Mouse (Mus musculus) intestine, postnatal 0 days (tissue): ENCODE data around the gene Nmb. TPM values are rescaled to one million over a fixed set of nuclear protein-coding genes. Genes with fewer than 3 reads are reported as not detected.
A peak's percentile ranks its signal among the peaks of the same experiment; 100 is the strongest.
"Not testable (repeated sequence)": the region's sequence is repeated elsewhere in the genome, so short reads cannot be mapped to it uniquely, and the experiment has no call there.

Experiments
- ATAC-seq: fragments of 200-750 bp; cut with Nextera tagmentation; 2 replicates; pipeline ENCODE4 v1.8.0; 2017; ENCODE audit warnings: mild to moderate bottlenecking, moderate TSS enrichment, moderate library complexity
- H3K27ac ChIP-seq: fragments of 300-500 bp; sonication (generic); 2 replicates; pipeline ENCODE4 v1.5.1; 2014; ENCODE audit warnings: mild to moderate bottlenecking, low read depth, low read length, moderate library complexity
- H3K27me3 ChIP-seq: fragments of 300-500 bp; sonication (generic); replicated peaks from 2 replicates; pipeline ENCODE4 v1.6.1; 2014; ENCODE audit warnings: low read length, mixed read lengths; ENCODE audit not compliant: control insufficient read depth, insufficient read depth
- H3K36me3 ChIP-seq: fragments of 300-500 bp; sonication (generic); 2 replicates; pipeline ENCODE4 v1.6.1; 2014; ENCODE audit warnings: mild to moderate bottlenecking, moderate library complexity; ENCODE audit not compliant: control insufficient read depth, insufficient read depth
- H3K4me1 ChIP-seq: fragments of 300-500 bp; sonication (generic); replicated peaks from 2 replicates; pipeline ENCODE4 v1.6.1; 2014; ENCODE audit warnings: antibody characterized with exemption, low read length, mixed read lengths; ENCODE audit not compliant: control insufficient read depth, insufficient read depth
- H3K4me2 ChIP-seq: fragments of 300-500 bp; sonication (generic); replicated peaks from 2 replicates; pipeline ENCODE4 v1.6.1; 2014; ENCODE audit warnings: low read depth, mild to moderate bottlenecking, moderate library complexity
- H3K4me3 ChIP-seq: fragments of 300-500 bp; sonication (generic); 2 replicates; pipeline ENCODE4 v1.5.1; 2014; ENCODE audit warnings: low read depth, low read length
- H3K9ac ChIP-seq: fragments of 300-500 bp; sonication (generic); 2 replicates; pipeline ENCODE4 v1.6.1; 2014; ENCODE audit warnings: mild to moderate bottlenecking, low read depth, low read length
- H3K9me3 ChIP-seq: fragments of 300-500 bp; sonication (generic); 2 replicates; pipeline ENCODE4 v1.6.1; 2016; ENCODE audit warnings: mixed run types; ENCODE audit not compliant: control insufficient read depth
- CTCF ChIP-seq: sonication (generic); IDR thresholded peaks from 2 replicates; pipeline ENCODE4 v1.5.1; 2016; ENCODE audit warnings: low read depth, mild to moderate bottlenecking, control low read depth, antibody characterized with exemption, moderate library complexity
- WGBS: fragments of 180-500 bp; shearing (Covaris S2); extraction: QIAGEN DNeasy Blood & Tissue Kit; methylation state at CpG from one replicate; pipeline ENCODE4 v1.1.7; 2014; 5-methylcytosine and 5-hydroxymethylcytosine counted together
- polyA plus RNA-seq: library from polyadenylated mRNA; unstranded; fragments of >200 nt; fragmentation: Nextera tagmentation; extraction: Ambion mirVana; gene quantifications from 2 replicates; pipeline ENCODE4 v1.2.1, GENCODE M21; 2015

The Nmb gene
- polyA plus RNA-seq: 2.1 and 2.8 TPM in 2 replicates

- Histone ChIP-seq H3K9me3 (no peaks in the 10 kb centered on the region), H3K27me3 (no peaks in the 10 kb centered on the region), H3K4me2 (peak within 1 kb of the TSS; percentile 90), H3K4me3 (peak within 1 kb of the TSS; percentile 46), H3K4me1 (0 out of 2 replicates have a peak, but pooled peaks cover 2% of the 10 kb centered on the region), H3K27ac (0 out of 2 replicates have a peak within 1 kb of the TSS, but pooled peaks have one; percentile 15), H3K9ac (peak within 1 kb of the TSS; percentile 48), H3K36me3 (0 out of 2 replicates have a peak, but pooled peaks cover 17% of the 10 kb centered on the region)
- 0 out of 2 replicates have a peak, but pooled peaks have one; percentile 38 for ATAC-seq
- WGBS: 3% methylated on average over 19 of the region's 19 CpGs
- TF ChIP-seq CTCF: no peak
These were observed at the start of gene Nmb for GRCm38 (mm10) chr7:80904921-80905515. Gene Nmb, minus strand, starts transcription at chr7:80905076.

DNA sequence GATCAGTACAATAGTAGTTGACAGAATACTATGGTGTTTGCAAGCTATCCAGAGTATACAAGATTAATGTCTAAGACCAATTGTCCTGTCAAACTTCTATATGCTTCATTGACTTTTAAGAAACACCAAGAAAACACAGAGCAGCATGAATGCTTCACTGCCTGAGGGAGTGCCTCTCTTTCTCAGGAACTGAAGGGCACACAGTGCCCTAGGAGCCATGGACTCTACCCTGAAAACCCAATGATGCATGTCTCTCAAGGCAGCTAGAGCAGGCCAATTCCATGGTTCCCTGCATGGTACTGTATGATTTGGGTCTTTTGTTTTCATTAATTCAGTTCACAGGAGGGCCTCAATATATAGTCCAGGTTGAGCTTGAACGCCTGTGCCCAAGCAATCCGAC lies 49.4 kb upstream of the Nmb start:
- Histone ChIP-seq H3K9me3 (no peaks in the 10 kb centered on the region), H3K27ac (no peak overlapping the region)
- no peak for TF ChIP-seq CTCF

DNA sequence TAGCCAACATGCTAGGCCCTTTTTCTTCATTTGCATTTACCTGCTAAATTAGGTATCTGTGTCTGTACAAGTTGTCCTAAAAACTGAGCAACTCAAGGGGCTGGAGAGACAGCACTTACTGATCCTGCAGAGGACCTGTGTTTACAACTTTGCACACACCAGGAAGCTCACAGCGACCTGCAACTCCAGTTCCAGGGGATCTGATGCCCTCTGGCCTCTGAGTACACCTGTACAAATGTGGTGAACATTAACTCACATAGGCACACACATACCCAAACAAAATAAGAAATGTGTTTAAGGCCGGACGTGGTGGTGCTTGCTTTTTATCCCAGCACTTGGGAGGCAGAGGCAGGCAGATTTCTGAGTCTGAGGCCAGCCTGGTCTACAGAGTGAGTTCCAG lies 47.3 kb upstream of the Nmb start:
- Histone ChIP-seq H3K27ac (no peak overlapping the region), H3K4me3 (no peak overlapping the region), H3K9me3 (no peaks in the 10 kb centered on the region), H3K27me3 (no peaks in the 10 kb centered on the region), H3K36me3 (no peaks in the 10 kb centered on the region), H3K9ac (no peak overlapping the region), H3K4me2 (no peak overlapping the region), H3K4me1 (no peaks in the 10 kb centered on the region)
- WGBS: 30% methylated on average over 3 of the region's 3 CpGs
- no peak for ATAC-seq
- TF ChIP-seq CTCF: no peak

More for the DNA sequence above, 49.4 kb upstream of the Nmb start:
- Histone ChIP-seq H3K27me3 (no peaks in the 10 kb centered on the region), H3K36me3 (no peaks in the 10 kb centered on the region), H3K4me2 (no peak overlapping the region), H3K9ac (no peak overlapping the region), H3K4me1 (no peaks in the 10 kb centered on the region), H3K4me3 (no peak overlapping the region)
- ATAC-seq: no peak
- 92% methylated on average over 2 of the region's 2 CpGs for WGBS

- H3K4me3 ChIP-seq: no peak overlapping the region
- no peaks in the 10 kb centered on the region for H3K27me3 ChIP-seq
- no peak overlapping the region for H3K27ac ChIP-seq
- ATAC-seq: no peak
- WGBS: 46% methylated on average over 4 of the region's 4 CpGs
- H3K9ac ChIP-seq: no peak overlapping the region
- H3K9me3 ChIP-seq: no peaks in the 10 kb centered on the region
- H3K4me2 ChIP-seq: no peak overlapping the region
- H3K36me3 ChIP-seq: no peaks in the 10 kb centered on the region
- no peak for TF ChIP-seq CTCF
- H3K4me1 ChIP-seq: no peaks in the 10 kb centered on the region
These were observed 46.6 kb upstream of the Nmb start for GRCm38 (mm10) chr7:80951461-80951860.

- Histone ChIP-seq H3K36me3 (no peaks in the 10 kb centered on the region), H3K27me3 (no peaks in the 10 kb centered on the region), H3K4me1 (peaks cover 4% of the 10 kb centered on the region; the same call in 1 of the 2 replicates), H3K9me3 (no peaks in the 10 kb centered on the region), H3K9ac (peak within 1 kb of the TSS; percentile 88), H3K4me3 (peak within 1 kb of the TSS; percentile 94), H3K4me2 (peak within 1 kb of the TSS; percentile 76), H3K27ac (peak within 1 kb of the TSS; percentile 65)
- peak; percentile 34 for TF ChIP-seq CTCF
- WGBS: 2% methylated on average over 44 of the region's 44 CpGs
- peak; percentile 99 for ATAC-seq
These were observed 42.8 kb upstream of the Nmb start, which contains the start of gene Sec11a for GRCm38 (mm10) chr7:80947445-80948350. Gene Sec11a, minus strand, starts transcription at chr7:80947780.

DNA sequence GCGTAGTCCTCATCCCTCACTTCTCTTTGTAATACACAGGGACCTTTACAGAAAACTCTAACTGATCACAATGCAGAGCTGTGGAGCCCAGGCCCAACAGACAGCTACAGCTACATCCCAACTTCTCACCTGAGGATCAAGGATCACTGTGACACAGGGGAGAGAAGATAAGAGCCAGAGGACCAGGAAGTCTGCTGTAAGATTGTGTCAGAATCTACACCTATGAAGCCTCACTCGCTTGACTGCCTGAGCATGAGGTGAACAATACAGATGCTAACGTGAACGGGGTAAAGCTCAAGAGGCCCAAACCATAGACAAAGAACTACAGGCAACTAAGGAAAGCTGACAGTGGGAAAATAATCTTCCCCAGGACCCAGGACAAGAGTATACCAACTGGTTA lies 34.9 kb upstream of the Nmb start:
- peak; percentile 67 for ATAC-seq
- Histone ChIP-seq H3K4me3 (no peak overlapping the region), H3K27ac (no peak overlapping the region), H3K9ac (no peak overlapping the region), H3K4me2 (no peak overlapping the region), H3K36me3 (peaks cover 4% of the 10 kb centered on the region; the same call in 1 of the 2 replicates), H3K4me1 (no peaks in the 10 kb centered on the region), H3K27me3 (no peaks in the 10 kb centered on the region), H3K9me3 (no peaks in the 10 kb centered on the region)
- 63% methylated on average over 4 of the region's 4 CpGs for WGBS
- TF ChIP-seq CTCF: no peak

- H3K4me2 ChIP-seq, H3K4me3 ChIP-seq, H3K27ac ChIP-seq, H3K27me3 ChIP-seq, H3K9ac ChIP-seq, H3K9me3 ChIP-seq, H3K4me1 ChIP-seq: not testable (repeated sequence)
- H3K36me3 ChIP-seq: peaks cover 23% of the 10 kb centered on the region
- ATAC-seq: 0 out of 2 replicates have a peak, but pooled peaks have one; percentile 21
These were observed 32.4 kb upstream of the Nmb start for GRCm38 (mm10) chr7:80937304-80937666.

- not testable (repeated sequence) for H3K27me3 ChIP-seq, H3K4me3 ChIP-seq, H3K4me1 ChIP-seq, H3K4me2 ChIP-seq, H3K9me3 ChIP-seq, H3K27ac ChIP-seq, H3K9ac ChIP-seq
- WGBS: 28% methylated on average over 7 of the region's 7 CpGs
- peaks cover 28% of the 10 kb centered on the region for H3K36me3 ChIP-seq
- ATAC-seq: peak; percentile 9; the same call in 1 of the 2 replicates
These were observed 31.9 kb upstream of the Nmb start for GRCm38 (mm10) chr7:80936617-80937303.
